Mouse (Mus musculus) MEL (cell line): ENCODE data around the gene Gdf5. TPM values are rescaled to one million over a fixed set of nuclear protein-coding genes. Genes with fewer than 3 reads are reported as not detected.

ENCODE experiments used
- DNase-seq: peaks from one replicate; pipeline ENCODE4 v3.0.0; 2011; ENCODE audit warnings: low read depth, low spot score
- H3K27ac ChIP-seq: 2 replicates; pipeline ENCODE4 v1.5.1; 2012; ENCODE audit warnings: low read depth, mild to moderate bottlenecking, control low read depth, low read length, moderate library complexity; ENCODE audit not compliant: control insufficient read depth
- H3K27me3 ChIP-seq, 2 experiments: fragments of 150-350 bp in 1 of 2; sonication (generic) in 1 of 2; 2 replicates each; pipeline ENCODE4 v1.6.1; 2012; ENCODE audit warnings: low read length in 2 of 2, mild to moderate bottlenecking in 2 of 2, improper control_type of control experiment in 1 of 2, moderate library complexity in 1 of 2; ENCODE audit not compliant: insufficient read depth in 2 of 2, control insufficient read depth in 1 of 2
- H3K36me3 ChIP-seq, 2 experiments: 2 replicates each; pipeline ENCODE4 v1.6.1; 2012 to 2014; ENCODE audit warnings: low read length in 2 of 2, improper control_type of control experiment in 1 of 2, inconsistent platforms in 1 of 2, mild to moderate bottlenecking in 1 of 2; ENCODE audit not compliant: insufficient read depth in 2 of 2, control insufficient read depth in 1 of 2
- H3K4me1 ChIP-seq, 2 experiments: fragments of 150-350 bp in 1 of 2; sonication (generic) in 1 of 2; 2 replicates each; pipeline ENCODE4 v1.6.1; 2012; ENCODE audit warnings: low read length in 2 of 2, improper control_type of control experiment in 1 of 2, mild to moderate bottlenecking in 1 of 2; ENCODE audit not compliant: insufficient read depth in 2 of 2, control insufficient read depth in 1 of 2
- H3K4me3 ChIP-seq, 2 experiments: fragments of 150-350 bp in 1 of 2; sonication (generic) in 1 of 2; 2 replicates each; pipeline ENCODE4 v1.5.1; 2012; ENCODE audit warnings: low read depth in 2 of 2, low read length in 2 of 2, mild to moderate bottlenecking in 2 of 2, moderate library complexity in 2 of 2, control low read depth in 1 of 2, improper control_type of control experiment in 1 of 2; ENCODE audit not compliant: control insufficient read depth in 1 of 2, insufficient read depth in 1 of 2
- H3K79me2 ChIP-seq: 2 replicates; pipeline ENCODE4 v1.6.1; 2012; ENCODE audit warnings: mild to moderate bottlenecking, low read length, moderate library complexity; ENCODE audit not compliant: control insufficient read depth, poor library complexity, insufficient read depth
- H3K9ac ChIP-seq: 2 replicates; pipeline ENCODE4 v1.6.1; 2012; ENCODE audit warnings: low read depth, mild to moderate bottlenecking, control low read depth, low read length, moderate library complexity; ENCODE audit not compliant: control insufficient read depth, poor library complexity, severe bottlenecking
- H3K9me3 ChIP-seq: fragments of 150-350 bp; sonication (generic); replicated peaks from 2 replicates; pipeline ENCODE4 v1.6.1; 2012; ENCODE audit warnings: mild to moderate bottlenecking, low read length, improper control_type of control experiment, moderate library complexity; ENCODE audit not compliant: insufficient read depth
- BHLHE40 ChIP-seq: IDR thresholded peaks from 2 replicates; pipeline ENCODE4 v1.6.1; 2012; ENCODE audit warnings: low read depth, mild to moderate bottlenecking, inconsistent platforms, low read length, improper control_type of control experiment, borderline replicate concordance
- CHD2 ChIP-seq: IDR thresholded peaks from 2 replicates; pipeline ENCODE4 v1.6.1; 2011; ENCODE audit warnings: low read length, improper control_type of control experiment
- ELF1 ChIP-seq: IDR thresholded peaks from 2 replicates; pipeline ENCODE4 v1.6.1; 2014; ENCODE audit warnings: low read depth, mild to moderate bottlenecking, inconsistent platforms, low read length, improper control_type of control experiment, moderate library complexity
- EP300 ChIP-seq, 2 experiments: IDR thresholded peaks; 2 replicates each; pipeline ENCODE4 v1.6.1; 2011; ENCODE audit warnings: improper control_type of control experiment in 2 of 2, low read length in 2 of 2, low read depth in 1 of 2, mild to moderate bottlenecking in 1 of 2
- ETS1 ChIP-seq: IDR thresholded peaks from 2 replicates; pipeline ENCODE4 v1.6.1; 2012; ENCODE audit warnings: low read depth, mild to moderate bottlenecking, inconsistent platforms, low read length, improper control_type of control experiment, moderate library complexity
- GABPA ChIP-seq: IDR thresholded peaks from 2 replicates; pipeline ENCODE4 v1.6.1; 2012; ENCODE audit warnings: low read depth, mild to moderate bottlenecking, inconsistent platforms, low read length, improper control_type of control experiment, moderate library complexity
- GATA1 ChIP-seq: IDR thresholded peaks from 2 replicates; pipeline ENCODE4 v1.6.1; 2011; ENCODE audit warnings: low read depth, low read length, improper control_type of control experiment
- HCFC1 ChIP-seq: IDR thresholded peaks from 2 replicates; pipeline ENCODE4 v1.6.1; 2012; ENCODE audit warnings: low read depth, mild to moderate bottlenecking, inconsistent platforms, low read length, improper control_type of control experiment, moderate library complexity
- JUND ChIP-seq: IDR thresholded peaks from 2 replicates; pipeline ENCODE4 v1.6.1; 2011; ENCODE audit warnings: low read depth, mild to moderate bottlenecking, improper control_type of control experiment, low read length
- KAT2A ChIP-seq: conservative IDR thresholded peaks from 2 replicates; pipeline ENCODE4 v1.6.1; 2012; ENCODE audit warnings: low read depth, low read length, improper control_type of control experiment, inconsistent platforms
- MEF2A ChIP-seq: IDR thresholded peaks from 2 replicates; pipeline ENCODE4 v1.6.1; 2014; ENCODE audit warnings: low read depth, mild to moderate bottlenecking, inconsistent platforms, low read length, improper control_type of control experiment; ENCODE audit not compliant: poor library complexity, insufficient replicate concordance, severe bottlenecking; ENCODE audit errors: extremely low read depth
- MXI1 ChIP-seq: IDR thresholded peaks from 2 replicates; pipeline ENCODE4 v1.6.1; 2011; ENCODE audit warnings: mild to moderate bottlenecking, low read depth, low read length, improper control_type of control experiment
- MYB ChIP-seq: IDR thresholded peaks from 2 replicates; pipeline ENCODE4 v1.6.1; 2011; ENCODE audit warnings: mild to moderate bottlenecking, low read depth, low read length, improper control_type of control experiment
- NELFE ChIP-seq: IDR thresholded peaks from 2 replicates; pipeline ENCODE4 v1.6.1; 2011; ENCODE audit warnings: low read depth, low read length, improper control_type of control experiment
- NRF1 ChIP-seq: IDR thresholded peaks from 2 replicates; pipeline ENCODE4 v1.6.1; 2014; ENCODE audit warnings: low read depth, mild to moderate bottlenecking, inconsistent platforms, low read length, improper control_type of control experiment, moderate library complexity; ENCODE audit not compliant: poor library complexity, insufficient read depth, severe bottlenecking
- POLR2A ChIP-seq, 2 experiments: IDR thresholded peaks; 2 replicates each; pipeline ENCODE4 v1.6.1; 2011 to 2012; ENCODE audit warnings: low read length in 2 of 2, mild to moderate bottlenecking in 2 of 2, control low read depth in 1 of 2, improper control_type of control experiment in 1 of 2, low read depth in 1 of 2, moderate library complexity in 1 of 2; ENCODE audit not compliant: control insufficient read depth in 1 of 2, insufficient read depth in 1 of 2, poor library complexity in 1 of 2
- POLR2AphosphoS2 ChIP-seq: IDR thresholded peaks from 2 replicates; pipeline ENCODE4 v1.6.1; 2011; ENCODE audit warnings: low read length, improper control_type of control experiment
- POLR2AphosphoS5 ChIP-seq: IDR thresholded peaks from 2 replicates; pipeline ENCODE4 v1.6.1; 2012; ENCODE audit warnings: low read depth, borderline replicate concordance, mild to moderate bottlenecking, inconsistent platforms, low read length, moderate library complexity, mixed read lengths
- RCOR1 ChIP-seq: IDR thresholded peaks from 2 replicates; pipeline ENCODE4 v1.6.1; 2012; ENCODE audit warnings: low read depth, mild to moderate bottlenecking, inconsistent platforms, low read length, improper control_type of control experiment
- SMC3 ChIP-seq: IDR thresholded peaks from 2 replicates; pipeline ENCODE4 v1.6.1; 2011; ENCODE audit warnings: low read depth, low read length, improper control_type of control experiment
- TAL1 ChIP-seq: IDR thresholded peaks from 2 replicates; pipeline ENCODE4 v1.6.1; 2012; ENCODE audit warnings: mild to moderate bottlenecking, inconsistent platforms, low read length, moderate library complexity, mixed read lengths
- USF2 ChIP-seq, 2 experiments: IDR thresholded peaks; 2 replicates each; pipeline ENCODE4 v1.6.1; 2011 to 2012; ENCODE audit warnings: improper control_type of control experiment in 2 of 2, low read length in 2 of 2, borderline replicate concordance in 1 of 2, inconsistent platforms in 1 of 2, low read depth in 1 of 2, mild to moderate bottlenecking in 1 of 2; ENCODE audit not compliant: insufficient read depth in 1 of 2
- ZMIZ1 ChIP-seq: IDR thresholded peaks from 2 replicates; pipeline ENCODE4 v1.6.1; 2012; ENCODE audit warnings: low read depth, mild to moderate bottlenecking, inconsistent platforms, low read length, improper control_type of control experiment, moderate library complexity
- polyA plus RNA-seq, 2 experiments: library from polyadenylated mRNA; stranded (reverse) in 1 of 2; unstranded in 1 of 2; fragments of >175 nt in 1 of 2; fragments of >200 nt in 1 of 2; gene quantifications; 2 replicates each; pipeline versions ENCODE4 v1.2.1 to v1.2.4; 2012; ENCODE audit warnings: low replicate concordance in 2 of 2, low read depth in 1 of 2; ENCODE audit not compliant: insufficient read length in 2 of 2, insufficient read depth in 1 of 2, missing spikeins in 1 of 2
- total RNA-seq: library from RNA; depleted of rRNA; stranded (reverse); fragments of 300-350 nt; gene quantifications from 2 replicates; pipeline ENCODE4 v1.2.3, GENCODE M21; 2012

Gene Gdf5
- total and polyA plus RNA-seq, 3 experiments = 0.06 TPM; not detected in 2

DNA sequence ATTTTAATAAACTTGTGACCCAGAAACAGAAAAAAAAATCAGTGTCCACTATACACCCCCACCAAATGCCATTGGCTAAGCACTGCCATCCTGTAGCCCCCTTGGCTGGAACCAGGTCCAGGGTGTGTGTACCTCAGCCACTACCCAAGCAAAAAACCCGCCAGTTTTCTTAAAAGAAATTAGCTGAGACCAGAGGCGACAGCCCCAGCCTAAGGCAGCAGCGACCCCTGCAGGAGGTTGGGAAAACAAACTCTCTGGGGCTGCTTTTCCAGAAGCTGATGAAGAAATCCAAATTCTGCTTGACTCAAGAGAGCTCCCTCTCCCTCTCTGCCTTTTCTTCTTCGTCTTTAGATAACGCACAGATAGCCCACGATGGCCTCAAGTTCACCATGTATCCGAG lies 902 bp upstream of the Gdf5 start (continued):
- no peak for TF ChIP-seq POLR2AphosphoS5
- peak in 1 of 2 experiments; percentile 28; a peak in 1 of 4 replicates for TF ChIP-seq EP300 (IDR thresholded peaks at IDR 0.05; ENCODE audit: low read depth in 1 of 2, low read length in 2 of 2)
- TF ChIP-seq ETS1 = no peak
- TF ChIP-seq GATA1 = no peak
- no peak for TF ChIP-seq USF2 (IDR thresholded peaks at IDR 0.05; ENCODE audit: borderline replicate concordance in 1 of 2, insufficient read depth in 1 of 2, low read depth in 1 of 2, low read length in 2 of 2)
- TF ChIP-seq JUND = 0 out of 2 replicates have a peak, but pooled peaks have one; percentile 60
- TF ChIP-seq KAT2A = no peak
- TF ChIP-seq MXI1 = peak; percentile 49; the same call in 1 of the 2 replicates
- peak; percentile 86 for TF ChIP-seq SMC3
- TF ChIP-seq RCOR1 = no peak
- TF ChIP-seq POLR2A (IDR thresholded peaks at IDR 0.05; ENCODE audit: control insufficient read depth in 1 of 2, insufficient read depth in 1 of 2, low read depth in 1 of 2, low read length in 2 of 2, poor library complexity in 1 of 2) = no peak
- no peak for TF ChIP-seq ZMIZ1
- no peak for TF ChIP-seq MYB
- no peak for TF ChIP-seq CHD2
- TF ChIP-seq TAL1 = no peak
- TF ChIP-seq BHLHE40 = 0 out of 2 replicates have a peak, but pooled peaks have one; percentile 3
- TF ChIP-seq POLR2AphosphoS2 = no peak
- no peak for TF ChIP-seq GABPA
- no peak for TF ChIP-seq NRF1

DNA sequence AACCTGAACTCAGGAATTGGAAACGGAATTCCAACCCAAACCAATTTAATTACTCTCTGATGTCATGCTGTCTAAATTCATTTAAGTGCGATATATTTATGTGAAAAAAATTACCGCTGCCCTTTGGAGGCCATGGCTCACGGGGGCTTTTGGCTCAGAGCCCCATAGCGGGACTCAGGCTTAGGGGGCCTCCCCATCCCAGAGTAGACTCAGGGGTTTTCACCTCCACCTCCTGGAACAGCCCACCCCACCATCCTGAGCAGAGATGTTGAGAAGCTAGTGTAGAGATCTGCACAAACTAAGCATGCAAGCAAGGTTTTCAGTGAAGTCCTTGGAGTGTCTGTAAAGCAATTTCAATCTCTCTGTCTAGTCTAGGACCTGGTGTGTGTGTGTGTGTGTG lies 413 bp upstream of the Gdf5 start:
- Histone ChIP-seq H3K4me3 (no peak overlapping the region), H3K79me2 (no peaks in the 10 kb centered on the region; the same call in 1 of the 2 replicates), H3K9ac (peak overlapping the region; percentile 15), H3K9me3 (no peaks in the 10 kb centered on the region), H3K27me3 (no peaks in the 10 kb centered on the region), H3K36me3 (peaks cover 0 to 18% of the 10 kb centered on the region in 2 experiments; a peak in 2 of 4 replicates), H3K27ac (no peak overlapping the region), H3K4me1 (peaks cover 9 to 18% of the 10 kb centered on the region in 2 experiments)
- TF ChIP-seq HCFC1 (no peak), EP300 (IDR thresholded peaks at IDR 0.05; ENCODE audit: low read depth in 1 of 2, low read length in 2 of 2) (no peak), BHLHE40 (no peak), USF2 (IDR thresholded peaks at IDR 0.05; ENCODE audit: borderline replicate concordance in 1 of 2, insufficient read depth in 1 of 2, low read depth in 1 of 2, low read length in 2 of 2) (no peak), MXI1 (no peak), TAL1 (no peak), NELFE (no peak), ZMIZ1 (no peak), MEF2A (no peak), ELF1 (no peak), SMC3 (no peak)
- no peak for DNase-seq
